Mouse (Mus musculus) activated CD4-positive, CD25-positive, alpha-beta regulatory T cell, adult 4 months (primary cell): ENCODE results near the gene Mrpl49. TPM values are rescaled to one million over a fixed set of nuclear protein-coding genes. Genes with fewer than 3 reads are reported as not detected.
"Not testable (repeated sequence)": the region's sequence is repeated elsewhere in the genome, so short reads cannot be mapped to it uniquely, and the experiment has no call there.

Experiments used
- ATAC-seq: one replicate; pipeline ENCODE4 v1.8.0; 2017
- polyA plus RNA-seq, 2 experiments: library from polyadenylated mRNA; unstranded; fragments of 100-300 nt; shearing (Covaris generic); gene quantifications; one replicate each; pipeline ENCODE4 v1.2.1; 2017

Gene Mrpl49
- polyA plus RNA-seq, 2 experiments from 2014 or later, result 31.3 to 38.5 TPM

- ATAC-seq, result peak; percentile 42
Observed at GRCm38 (mm10) chr19:6067011-6067723, 9.6 kb upstream of the Mrpl49 start.

- ATAC-seq, result no peak
Observed at GRCm38 (mm10) chr19:6066571-6066970, 9.0 kb upstream of the Mrpl49 start.

- ATAC-seq, result no peak
Observed at GRCm38 (mm10) chr19:6063081-6063480, 5.5 kb upstream of the Mrpl49 start.

GRCm38 (mm10) chr19:6062418-6062817 lies 4.8 kb upstream of the Mrpl49 start:
- no peak for ATAC-seq

- peak; percentile 22 for ATAC-seq
Observed at GRCm38 (mm10) chr19:6061641-6062302, 4.2 kb upstream of the Mrpl49 start.

GRCm38 (mm10) chr19:6061021-6061533 lies 3.5 kb upstream of the Mrpl49 start, which contains the start of gene Znhit2:
Gene Znhit2, plus strand, starts transcription at chr19:6061192.
- peak; percentile 83 for ATAC-seq

- ATAC-seq, result no peak
Observed at GRCm38 (mm10) chr19:6058966-6059365, 1.4 kb upstream of the Mrpl49 start.

GRCm38 (mm10) chr19:6058513-6058912 lies 928 bp upstream of the Mrpl49 start:
- no peak for ATAC-seq

GRCm38 (mm10) chr19:6056696-6057095 lies 889 bp downstream of the Mrpl49 start:
- ATAC-seq, result no peak

- ATAC-seq, result no peak
Observed at GRCm38 (mm10) chr19:6054296-6054695, 3.3 kb downstream of the Mrpl49 start.

GRCm38 (mm10) chr19:6052516-6052915 lies 5.1 kb downstream of the Mrpl49 start:
- no peak for ATAC-seq

GRCm38 (mm10) chr19:6048681-6049410 lies 8.7 kb downstream of the Mrpl49 start:
- ATAC-seq, result no peak

GRCm38 (mm10) chr19:6047899-6048166 lies 9.8 kb downstream of the Mrpl49 start:
- ATAC-seq, result no peak

- no peak for ATAC-seq
Observed at GRCm38 (mm10) chr19:6047154-6047898, 10.3 kb downstream of the Mrpl49 start.

GRCm38 (mm10) chr19:6046294-6047153 lies 11.1 kb downstream of the Mrpl49 start, which contains the start of gene Syvn1:
Gene Syvn1, plus strand, starts transcription at chr19:6046576.
- ATAC-seq, result peak; percentile 89

- ATAC-seq, result peak; percentile 33
Observed at GRCm38 (mm10) chr19:6045366-6046293, 12.0 kb downstream of the Mrpl49 start.

GRCm38 (mm10) chr19:6044102-6044501 lies 13.5 kb downstream of the Mrpl49 start:
- not testable (repeated sequence) for ATAC-seq

GRCm38 (mm10) chr19:6042293-6042692 lies 15.3 kb downstream of the Mrpl49 start:
- no peak for ATAC-seq

GRCm38 (mm10) chr19:6040002-6040401 lies 17.6 kb downstream of the Mrpl49 start:
- ATAC-seq, result no peak

GRCm38 (mm10) chr19:6038326-6038725 lies 19.3 kb downstream of the Mrpl49 start:
- ATAC-seq, result no peak
